Mouse (Mus musculus) kidney, postnatal 0 days (tissue): ENCODE results near the gene AU021092. TPM values are rescaled to one million over a fixed set of nuclear protein-coding genes. Genes with fewer than 3 reads are reported as not detected.
"Not testable (repeated sequence)": the region's sequence is repeated elsewhere in the genome, so short reads cannot be mapped to it uniquely, and the experiment has no call there.

Experiments
- ATAC-seq: fragments of 200-750 bp; cut with Nextera tagmentation; replicated peaks from 2 replicates; pipeline ENCODE4 v1.8.0; 2017; ENCODE audit warnings: low read depth, moderate number of reproducible peaks, moderate TSS enrichment, moderate library complexity; ENCODE audit not compliant: low FRiP score
- DNase-seq: peaks from one replicate; pipeline ENCODE4 v3.0.0-alpha.2; 2016; ENCODE audit warnings: low spot score
- H3K27ac ChIP-seq: fragments of 300-500 bp; sonication (generic); 2 replicates; pipeline ENCODE4 v1.5.1; 2014; ENCODE audit warnings: mild to moderate bottlenecking
- H3K27me3 ChIP-seq: fragments of 300-500 bp; sonication (generic); 2 replicates; pipeline ENCODE4 v1.6.1; 2014; ENCODE audit warnings: low read length, mixed read lengths; ENCODE audit not compliant: insufficient read depth
- H3K36me3 ChIP-seq: fragments of 300-500 bp; sonication (generic); 2 replicates; pipeline ENCODE4 v1.6.1; 2014; ENCODE audit warnings: low read length, mixed read lengths; ENCODE audit not compliant: insufficient read depth
- H3K4me1 ChIP-seq: fragments of 300-500 bp; sonication (generic); replicated peaks from 2 replicates; pipeline ENCODE4 v1.6.1; 2014; ENCODE audit warnings: antibody characterized with exemption, low read length, mixed read lengths; ENCODE audit not compliant: insufficient read depth
- H3K4me2 ChIP-seq: fragments of 300-500 bp; sonication (generic); 2 replicates; pipeline ENCODE4 v1.6.1; 2014; ENCODE audit warnings: mild to moderate bottlenecking, low read length, moderate library complexity, mixed read lengths
- H3K4me3 ChIP-seq: fragments of 300-500 bp; sonication (generic); replicated peaks from 2 replicates; pipeline ENCODE4 v1.5.1; 2014; ENCODE audit warnings: low read depth, low read length
- H3K9ac ChIP-seq: fragments of 300-500 bp; sonication (generic); 2 replicates; pipeline ENCODE4 v1.6.1; 2014; ENCODE audit warnings: low read depth, low read length
- H3K9me3 ChIP-seq: fragments of 300-500 bp; sonication (generic); replicated peaks from 2 replicates; pipeline ENCODE4 v1.6.1; 2016; ENCODE audit warnings: low read length, inconsistent platforms, mixed read lengths
- CTCF ChIP-seq: IDR thresholded peaks from 2 replicates; pipeline ENCODE4 v1.5.1; 2016; ENCODE audit warnings: antibody characterized with exemption, low read depth, mild to moderate bottlenecking, moderate library complexity
- WGBS: fragments of 180-500 bp; shearing (Covaris S2); extraction: QIAGEN DNeasy Blood & Tissue Kit; methylation state at CpG from one replicate; pipeline ENCODE4 v1.1.7; 2014; 5-methylcytosine and 5-hydroxymethylcytosine counted together
- polyA plus RNA-seq: library from polyadenylated mRNA; unstranded; fragments of >200 nt; fragmentation: Nextera tagmentation; extraction: Ambion mirVana; gene quantifications from 2 replicates; pipeline ENCODE4 v1.2.1, GENCODE M21; 2015

The AU021092 gene
- polyA plus RNA-seq, 1 experiment from 2014 or later = 15.3 TPM

DNA sequence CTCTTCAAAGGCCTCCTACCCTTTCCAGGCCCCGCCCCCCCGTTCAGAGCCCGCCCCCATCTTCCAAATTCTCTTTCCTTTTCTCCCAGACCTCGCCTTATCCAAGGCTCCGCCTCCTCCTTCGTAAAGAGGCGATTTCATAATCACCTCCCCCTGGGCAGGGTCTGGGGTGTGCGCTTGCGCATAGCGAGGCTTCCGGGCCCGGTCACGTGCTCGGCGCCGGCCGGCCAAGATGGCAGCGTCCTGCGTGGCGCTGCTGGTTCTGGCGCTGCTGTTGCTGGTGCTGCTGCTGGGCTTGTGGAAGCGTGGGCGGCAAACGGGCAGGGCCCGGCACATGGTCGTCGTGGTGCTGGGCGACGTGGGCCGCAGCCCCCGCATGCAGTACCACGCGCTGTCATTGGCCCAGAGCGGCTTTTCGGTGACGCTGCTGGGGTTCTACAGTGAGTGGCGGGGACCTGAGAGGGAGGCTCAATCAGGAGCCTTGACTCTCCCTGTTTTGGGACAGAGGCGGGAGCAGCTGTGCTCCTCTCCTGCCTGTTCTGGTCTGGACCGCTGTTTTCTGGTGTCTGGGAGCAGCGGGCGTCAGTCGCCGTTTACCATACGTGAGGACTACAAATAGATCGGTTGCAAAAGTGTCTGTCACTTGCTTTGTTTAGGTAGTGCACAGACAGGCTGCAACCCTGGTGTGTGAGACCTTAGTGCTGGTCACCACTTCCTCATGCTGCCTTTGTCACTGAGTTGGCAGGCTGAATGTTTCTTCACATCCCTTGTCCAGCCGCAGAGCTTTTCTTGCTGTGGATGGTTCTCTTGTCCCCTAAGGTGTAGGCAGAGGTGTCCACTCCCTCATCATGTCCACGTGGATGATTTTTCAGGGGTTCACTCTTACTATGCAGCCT, 11.6 kb upstream of the AU021092 start, which contains the start of gene Alg1:
Gene Alg1 (plus strand): TSS at position 204 of the 896 bp plus-strand sequence.
- WGBS = 2% methylated on average over 47 of the region's 47 CpGs
- Histone ChIP-seq H3K9ac (peak within 1 kb of the TSS; percentile 78), H3K4me1 (peaks cover 5% of the 10 kb centered on the region; the same call in 1 of the 2 replicates), H3K4me3 (peak within 1 kb of the TSS; percentile 74), H3K4me2 (peak within 1 kb of the TSS; percentile 86), H3K36me3 (no peaks in the 10 kb centered on the region), H3K27me3 (no peaks in the 10 kb centered on the region), H3K9me3 (no peaks in the 10 kb centered on the region), H3K27ac (peak within 1 kb of the TSS; percentile 65)
- DNase-seq (peak; percentile 96), ATAC-seq (peak; percentile 97)
- TF ChIP-seq CTCF = no peak

DNA sequence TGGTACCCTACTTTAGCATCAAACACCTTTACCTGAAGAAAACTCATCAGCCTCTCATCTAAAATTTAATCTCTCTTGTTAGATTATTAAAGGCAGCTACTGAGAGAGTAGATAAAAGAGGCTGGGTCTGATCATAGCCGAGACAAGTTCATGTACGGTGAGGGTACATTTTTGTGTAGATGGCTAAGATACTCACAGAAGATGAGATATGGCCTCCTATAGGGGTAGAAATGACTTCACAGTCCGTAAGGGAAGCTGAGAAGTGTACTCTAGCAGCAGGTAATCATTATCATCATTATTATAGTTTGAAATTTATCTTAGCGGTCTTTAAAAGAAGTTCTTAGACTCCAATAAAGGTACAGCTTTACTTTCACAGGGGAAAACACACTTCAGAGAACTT, 10.9 kb upstream of the AU021092 start:
- H3K4me2 ChIP-seq = peak overlapping the region; percentile 86
- no peak for ATAC-seq
- no peak for TF ChIP-seq CTCF

DNA sequence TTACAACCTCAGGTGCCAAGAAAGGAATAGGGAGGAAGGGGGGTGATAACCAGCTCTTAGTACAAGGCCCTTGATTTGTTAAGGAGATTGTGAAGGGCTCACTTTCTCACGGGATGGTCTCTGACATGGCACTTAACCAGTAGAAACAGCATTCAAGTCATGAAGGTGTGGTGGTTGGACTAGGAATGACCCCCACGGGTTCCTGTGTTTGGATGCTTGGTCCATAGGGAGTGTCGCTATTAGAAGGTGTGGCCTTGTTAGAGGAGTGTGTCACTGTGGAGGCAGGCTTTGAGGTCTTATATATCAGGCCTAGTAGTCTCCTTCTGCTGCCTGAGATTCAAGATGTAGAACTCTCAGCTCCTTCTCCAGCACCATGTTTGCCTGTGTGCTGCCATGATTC, 6.0 kb upstream of the AU021092 start:
- H3K36me3 ChIP-seq, H3K9ac ChIP-seq, H3K27ac ChIP-seq, H3K9me3 ChIP-seq, DNase-seq, ATAC-seq, H3K27me3 ChIP-seq, H3K4me2 ChIP-seq, H3K4me1 ChIP-seq, H3K4me3 ChIP-seq: not testable (repeated sequence)
- WGBS = 53% methylated on average over 3 of the region's 3 CpGs

More for the DNA sequence above, 10.9 kb upstream of the AU021092 start:
- Histone ChIP-seq H3K27me3 (no peaks in the 10 kb centered on the region), H3K4me1 (peaks cover 5% of the 10 kb centered on the region; the same call in 1 of the 2 replicates), H3K36me3 (no peaks in the 10 kb centered on the region), H3K4me3 (peak overlapping the region; percentile 74), H3K27ac (no peak overlapping the region), H3K9ac (no peak overlapping the region), H3K9me3 (no peaks in the 10 kb centered on the region)
- DNase-seq = no peak
- 76% methylated on average over 4 of the region's 4 CpGs for WGBS

DNA sequence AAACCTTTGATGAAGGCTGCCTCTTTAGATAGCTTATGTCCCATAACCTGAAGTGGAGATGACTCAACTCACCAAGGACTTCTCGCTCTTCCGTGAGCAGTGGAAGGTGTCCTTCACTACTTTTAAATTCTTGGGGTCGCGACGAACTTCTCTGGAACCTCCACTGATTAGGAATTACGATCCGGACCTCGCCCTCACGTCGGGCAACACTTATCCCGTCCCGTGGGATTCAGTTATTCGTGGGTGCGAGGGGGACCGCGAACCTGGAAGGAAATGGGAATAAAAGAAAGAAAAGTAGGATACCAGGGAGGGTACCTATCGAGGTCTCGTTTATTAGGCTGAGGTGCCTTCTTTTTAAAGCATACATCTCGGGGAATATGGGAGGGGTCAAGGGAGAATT, 5.4 kb upstream of the AU021092 start:
- not testable (repeated sequence) for H3K27me3 ChIP-seq, H3K27ac ChIP-seq, H3K36me3 ChIP-seq, H3K4me3 ChIP-seq, DNase-seq, H3K4me2 ChIP-seq, ATAC-seq, H3K9me3 ChIP-seq, H3K9ac ChIP-seq, H3K4me1 ChIP-seq
- 73% methylated on average over 19 of the region's 19 CpGs for WGBS

DNA sequence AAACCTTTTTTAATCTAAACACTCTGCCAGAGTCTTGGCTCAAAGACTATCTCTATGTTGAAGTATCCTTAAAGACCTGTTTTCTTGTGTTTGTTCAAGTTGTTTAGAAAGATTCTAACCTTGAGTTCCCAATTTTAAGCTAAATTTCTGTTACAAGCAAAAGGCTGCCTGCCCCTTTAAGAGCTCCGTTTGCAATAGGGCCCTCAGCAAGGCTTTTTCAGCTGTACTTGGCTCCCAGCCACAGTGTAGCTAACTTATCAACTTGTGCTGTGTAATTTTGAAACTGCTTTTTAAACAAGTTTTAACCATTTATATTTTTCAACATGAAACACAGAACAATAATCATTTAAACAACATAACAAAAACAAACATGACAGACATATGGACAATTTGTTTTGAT, 4.4 kb upstream of the AU021092 start:
- H3K36me3 ChIP-seq, H3K9me3 ChIP-seq: not testable (repeated sequence)
- WGBS = 9% methylated on average over 1 of the region's 1 CpGs

DNA sequence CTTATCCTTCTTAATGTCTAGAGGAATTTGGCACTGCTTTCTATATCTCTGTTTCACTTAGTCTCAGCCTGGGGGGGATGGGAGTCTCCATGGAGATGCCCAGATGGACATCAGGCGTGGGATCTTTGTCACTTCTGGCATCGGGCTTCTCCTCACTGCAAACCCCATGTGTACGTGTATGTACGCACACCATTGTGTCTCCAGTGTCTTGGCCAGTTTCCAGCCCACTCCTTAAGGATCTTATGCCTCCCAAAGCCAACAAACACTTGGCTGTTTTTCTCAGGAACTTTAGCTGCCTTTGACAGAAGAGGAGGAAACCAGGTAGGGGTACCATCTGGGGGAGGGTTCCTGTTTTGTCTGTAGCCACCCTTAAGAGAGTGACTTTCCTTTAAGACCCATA, 696 bp downstream of the AU021092 start:
- Histone ChIP-seq H3K4me3 (no peak overlapping the region), H3K4me1 (no peaks in the 10 kb centered on the region), H3K27me3 (no peaks in the 10 kb centered on the region), H3K36me3 (no peaks in the 10 kb centered on the region), H3K9ac (no peak overlapping the region), H3K4me2 (0 out of 2 replicates have a peak overlapping the region, but pooled peaks have one; percentile 28), H3K27ac (no peak overlapping the region), H3K9me3 (no peaks in the 10 kb centered on the region)
- ATAC-seq (no peak), DNase-seq (no peak)
- WGBS = 53% methylated on average over 4 of the region's 4 CpGs
- no peak for TF ChIP-seq CTCF

More for the DNA sequence above, 4.4 kb upstream of the AU021092 start:
- not testable (repeated sequence) for H3K4me2 ChIP-seq, H3K27ac ChIP-seq, ATAC-seq, H3K27me3 ChIP-seq, H3K9ac ChIP-seq, DNase-seq, H3K4me1 ChIP-seq, H3K4me3 ChIP-seq
